Comparison of ENCODE assay signal across 18 mouse cellular contexts in the genomic region with DNA sequence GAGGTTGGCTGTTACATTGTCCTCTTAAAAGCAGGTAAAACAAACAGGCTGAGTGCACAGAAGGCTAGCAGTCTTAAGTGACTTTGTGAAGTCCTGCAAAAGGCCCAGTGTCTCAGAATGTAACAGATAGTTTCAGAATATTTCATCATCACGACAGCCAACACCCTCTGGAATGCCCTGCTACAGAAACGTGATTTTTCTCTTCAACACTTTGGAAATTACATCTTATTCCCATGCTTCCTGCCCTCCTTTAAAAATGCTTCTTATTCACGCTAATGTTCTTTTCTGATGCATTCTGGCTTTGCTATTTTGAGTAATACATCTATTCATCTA.
DNase-seq lines count a peak whose midpoint lies in the region; ATAC-seq lines count a peak whose summit lies in the region.
"Had no signal": no experiment of that assay in that cellular context is flagged by ENCODE, and none has a peak within 500 bp of the region (broad histone marks: within the 10 kb centered on the region; RNA-seq: fewer than 3 reads in every experiment).

No protein-coding gene starts in this region.

- H3K4me3 ChIP-seq in hindbrain, embryonic 13.5 days: no peak overlapping the region
- H3K4me3 ChIP-seq in hindbrain, embryonic 10.5 days: no peak overlapping the region
- H3K4me3 ChIP-seq in forebrain, embryonic 12.5 days (replicated peaks): no peak overlapping the region
- no peak overlapping the region for H3K4me3 ChIP-seq in midbrain, embryonic 14.5 days (replicated peaks; ENCODE audit: low read depth, low read length)
- H3K4me3 ChIP-seq: gastrocnemius, adult 2 months; hindbrain, embryonic 15.5 days had no signal

- no peak for DNase-seq in hindbrain, embryonic 10.5 days (ENCODE audit: low spot score)
- DNase-seq in 3T3-L1 (ENCODE audit: low read depth, low spot score): peak; percentile 37
- no peak for DNase-seq in midbrain, embryonic 14.5 days
- no peak for DNase-seq in kidney, postnatal 10 days
- no peak for DNase-seq in left cerebral cortex, postnatal 36 days (ENCODE audit: low spot score in 2 of 2)
- DNase-seq: B cell, adult 2 months; cerebellum, adult 9-11 months; gastrocnemius, adult 2 months; kidney, adult 2 months; kidney, postnatal 36 days; liver; liver, postnatal 0 days; lung, postnatal 36 days; right cerebral cortex, postnatal 14 days; thymus, postnatal 25 days had no signal

- no peak for ATAC-seq in hindbrain, embryonic 13.5 days (ENCODE audit: low FRiP score)
- no peak for ATAC-seq in forebrain, embryonic 12.5 days (ENCODE audit: low FRiP score)
- ATAC-seq in midbrain, embryonic 14.5 days (ENCODE audit: low FRiP score, low TSS enrichment): no peak
- ATAC-seq: liver, postnatal 0 days had no signal

- H3K9ac ChIP-seq in hindbrain, embryonic 13.5 days: no peak overlapping the region
- H3K9ac ChIP-seq in forebrain, embryonic 12.5 days: no peak overlapping the region
- no peak overlapping the region for H3K9ac ChIP-seq in midbrain, embryonic 14.5 days (replicated peaks; ENCODE audit: low read length)
- H3K9ac ChIP-seq: hindbrain, embryonic 15.5 days; liver, postnatal 0 days had no signal

- H3K27ac ChIP-seq in hindbrain, embryonic 13.5 days: peak overlapping the region; percentile 48; the same call in 1 of the 2 replicates
- H3K27ac ChIP-seq in hindbrain, embryonic 10.5 days: no peak overlapping the region
- no peak overlapping the region for H3K27ac ChIP-seq in forebrain, embryonic 12.5 days
- no peak overlapping the region for H3K27ac ChIP-seq in midbrain, embryonic 14.5 days (replicated peaks; ENCODE audit: low read depth, low read length)
- H3K27ac ChIP-seq: gastrocnemius, adult 2 months; hindbrain, embryonic 15.5 days had no signal

- no peak overlapping the region for H3K4me2 ChIP-seq in hindbrain, embryonic 13.5 days
- H3K4me2 ChIP-seq in forebrain, embryonic 12.5 days: peak overlapping the region; percentile 27; the same call in 1 of the 2 replicates
- peak overlapping the region; percentile 16 for H3K4me2 ChIP-seq in midbrain, embryonic 14.5 days (ENCODE audit: low read length)
- H3K4me2 ChIP-seq: hindbrain, embryonic 15.5 days had no signal

- H3K27me3 ChIP-seq in hindbrain, embryonic 13.5 days: no peaks in the 10 kb centered on the region
- no peaks in the 10 kb centered on the region for H3K27me3 ChIP-seq in hindbrain, embryonic 10.5 days (ENCODE audit: insufficient read depth, poor library complexity, severe bottlenecking)
- no peaks in the 10 kb centered on the region for H3K27me3 ChIP-seq in forebrain, embryonic 12.5 days
- H3K27me3 ChIP-seq in midbrain, embryonic 14.5 days (ENCODE audit: control insufficient read depth, insufficient read depth, low read length): no peaks in the 10 kb centered on the region
- H3K27me3 ChIP-seq: hindbrain, embryonic 15.5 days had no signal

- H3K9me3 ChIP-seq in hindbrain, embryonic 13.5 days: no peaks in the 10 kb centered on the region
- no peaks in the 10 kb centered on the region for H3K9me3 ChIP-seq in hindbrain, embryonic 10.5 days
- no peaks in the 10 kb centered on the region for H3K9me3 ChIP-seq in forebrain, embryonic 12.5 days
- no peaks in the 10 kb centered on the region for H3K9me3 ChIP-seq in midbrain, embryonic 14.5 days (ENCODE audit: control insufficient read depth, low read length)
- H3K9me3 ChIP-seq: hindbrain, embryonic 15.5 days had no signal

- intact Hi-C loops in left cerebral cortex, postnatal 36 days (cut with DNase I): no loop called here

- no peaks in the 10 kb centered on the region for H3K36me3 ChIP-seq in hindbrain, embryonic 13.5 days
- no peaks in the 10 kb centered on the region for H3K36me3 ChIP-seq in hindbrain, embryonic 10.5 days
- H3K36me3 ChIP-seq in forebrain, embryonic 12.5 days (replicated peaks): no peaks in the 10 kb centered on the region
- H3K36me3 ChIP-seq in midbrain, embryonic 14.5 days (ENCODE audit: control insufficient read depth, insufficient read depth, low read length): no peaks in the 10 kb centered on the region
- H3K36me3 ChIP-seq: hindbrain, embryonic 15.5 days had no signal

- 49% methylated on average over 3 of the region's 3 CpGs for WGBS in hindbrain, embryonic 13.5 days
- 70% methylated on average over 3 of the region's 3 CpGs for WGBS in hindbrain, embryonic 10.5 days
- 40% methylated on average over 3 of the region's 3 CpGs for WGBS in forebrain, embryonic 12.5 days
- whole genome bisulfite sequencing in midbrain, embryonic 14.5 days: 41% methylated on average over 3 of the region's 3 CpGs

- H3K4me1 ChIP-seq in hindbrain, embryonic 13.5 days (replicated peaks): peaks cover 20% of the 10 kb centered on the region
- peaks cover 21% of the 10 kb centered on the region for H3K4me1 ChIP-seq in hindbrain, embryonic 10.5 days (replicated peaks)
- peaks cover 17% of the 10 kb centered on the region for H3K4me1 ChIP-seq in forebrain, embryonic 12.5 days
- H3K4me1 ChIP-seq in midbrain, embryonic 14.5 days (ENCODE audit: control insufficient read depth, insufficient read depth, low read length): 0 out of 2 replicates have a peak, but pooled peaks cover 4% of the 10 kb centered on the region
